Mouse (Mus musculus) central nervous system, embryonic 18 days (tissue): ENCODE results near the gene Siglecg. TPM values are rescaled to one million over a fixed set of nuclear protein-coding genes. Genes with fewer than 3 reads are reported as not detected.

Source experiments
- polyA plus RNA-seq: library from polyadenylated mRNA; depleted of rRNA; stranded (reverse); fragments of >200 nt; gene quantifications from 2 replicates; pipeline ENCODE4 v1.2.3, GENCODE M21; 2012; rRNA removed

Gene Siglecg
- 0.03 and 0.21 TPM in 2 replicates for polyA plus RNA-seq

DNA sequence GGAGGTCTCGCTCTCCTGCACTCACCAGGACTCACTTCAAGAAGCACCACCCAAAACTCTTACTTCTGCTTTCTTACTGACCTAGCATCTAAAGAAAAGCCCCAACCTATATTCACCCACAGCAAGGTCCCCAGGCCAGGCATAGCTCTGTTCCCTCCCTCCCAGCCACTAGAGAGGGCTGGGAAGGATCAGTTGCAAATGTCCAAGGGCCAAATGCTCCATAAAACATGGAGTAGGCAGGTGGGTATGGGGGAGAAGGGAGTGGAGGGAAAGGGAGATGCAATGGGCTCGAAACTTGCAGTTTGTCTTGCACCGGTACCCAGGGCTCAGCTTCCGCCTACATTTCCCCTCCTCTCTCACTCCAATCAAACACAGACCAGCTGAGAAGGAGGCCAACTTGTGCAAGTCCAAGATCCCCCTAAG is at the start of gene Siglecg:
TSS of gene Siglecg (plus strand) at position 74 of the 423 bp plus-strand sequence.

GRCm38 (mm10) chr7:43427406-43427805 is 19.4 kb downstream of the Siglecg start, which contains the start of gene Lim2:
Lim2 (plus strand) TSS chr7:43427670.

DNA sequence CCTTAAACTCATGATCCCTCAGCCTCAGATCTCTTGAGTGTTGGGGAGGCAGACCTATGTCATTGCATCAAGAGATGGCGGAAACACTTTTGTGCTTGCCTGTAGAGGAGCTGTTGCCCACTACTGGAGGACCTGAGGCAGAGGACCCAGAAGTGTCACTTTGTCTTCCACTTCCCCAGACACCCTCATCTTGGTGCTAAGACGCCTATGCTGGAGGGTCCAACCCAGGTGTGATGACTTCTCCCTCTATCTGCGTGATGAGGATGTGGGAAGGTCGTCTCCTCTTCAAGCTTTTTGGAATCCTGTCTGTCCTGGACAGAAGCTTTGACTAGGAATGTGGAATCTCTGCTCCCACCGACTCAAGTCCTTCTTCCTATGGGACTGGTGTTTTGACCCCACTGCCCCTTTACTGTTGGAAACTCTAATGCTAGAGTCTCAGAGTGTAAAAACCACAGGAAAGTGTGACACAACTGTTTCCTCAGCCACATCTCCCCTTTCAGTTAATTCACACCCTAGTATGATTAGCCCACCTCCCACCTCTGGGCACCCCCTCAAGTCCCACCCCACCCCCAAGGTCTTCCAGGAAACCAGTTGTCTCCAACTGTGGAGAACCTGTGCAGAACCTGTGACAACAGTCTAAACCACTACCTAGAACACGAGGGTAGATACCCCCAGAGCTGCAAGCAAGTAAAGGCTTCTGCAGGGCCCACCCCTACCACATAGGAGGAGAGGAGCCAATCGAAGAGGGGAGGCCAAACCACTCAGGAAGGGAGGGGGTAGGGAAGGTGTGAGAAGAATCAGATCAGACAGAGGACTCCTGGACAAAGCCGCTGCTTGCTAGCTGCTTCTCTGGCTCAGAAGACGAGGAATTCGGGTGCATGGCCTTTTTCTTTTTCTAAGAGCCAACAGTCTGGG is 28.6 kb downstream of the Siglecg start, which contains the start of gene Nkg7:
TSS of gene Nkg7 (plus strand) at position 733 of the 915 bp plus-strand sequence.

DNA sequence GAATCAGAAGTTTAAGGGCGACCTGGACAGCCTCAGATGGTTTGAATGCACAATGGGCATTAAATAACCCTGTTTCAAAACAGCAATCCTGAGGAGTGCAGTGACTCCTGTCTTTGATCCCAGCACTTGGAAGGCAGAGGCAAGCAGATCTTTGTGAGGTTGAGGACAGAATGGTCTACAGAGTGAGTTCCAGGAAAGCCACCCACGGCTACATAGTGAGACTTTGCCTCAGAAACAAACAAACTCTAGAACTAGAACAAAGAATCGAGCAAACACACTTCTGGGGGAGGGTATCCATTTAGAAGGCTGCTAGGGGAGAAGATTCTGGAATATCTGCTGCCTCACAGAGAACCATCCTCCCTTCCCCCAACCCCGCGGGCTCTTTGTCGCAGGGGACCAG is 32.5 kb downstream of the Siglecg start, which contains the start of gene Cldnd2:
TSS of gene Cldnd2 (plus strand) at position 301 of the 400 bp plus-strand sequence.

GRCm38 (mm10) chr7:43443917-43444293 is 35.9 kb downstream of the Siglecg start, which contains the start of the genes Etfb and Gm45233:
Etfb (plus strand) TSS chr7:43444083.
Gm45233 (plus strand) TSS chr7:43444128.

DNA sequence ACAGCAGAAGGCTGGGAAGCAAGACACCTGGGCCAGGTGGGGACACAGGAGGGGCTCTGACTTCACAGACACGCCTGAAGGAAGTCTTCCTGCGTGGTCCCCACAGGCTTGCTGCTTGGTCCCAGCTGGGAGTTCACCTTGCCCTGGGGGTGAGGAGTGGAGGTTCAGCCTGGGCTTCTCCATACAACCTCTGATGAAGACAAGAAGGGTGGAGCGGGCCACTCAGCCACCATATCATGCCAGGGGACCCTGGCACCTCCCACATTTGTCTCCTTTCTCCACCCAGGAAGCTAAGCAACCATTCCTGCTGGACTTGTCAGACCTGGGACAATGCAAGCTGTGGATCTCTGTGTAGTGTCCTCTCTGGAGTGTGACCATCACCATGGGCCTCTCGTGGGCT is 54.8 kb downstream of the Siglecg start, which contains the start of gene Vsig10l:
TSS of gene Vsig10l (plus strand) at position 301 of the 400 bp plus-strand sequence.

Other genes with a start within 250 kb of the Siglecg start
- 21.3 and 23.2 TPM in 2 replicates for gene Zfp715, start 94.9 kb upstream of the Siglecg start, polyA plus RNA-seq
- 0.08 and 0.11 TPM in 2 replicates for gene Siglecf, start 56.9 kb upstream of the Siglecg start, polyA plus RNA-seq
- not detected in 2 replicates for gene Lim2, start 19.5 kb downstream of the Siglecg start, polyA plus RNA-seq
- 0.08 TPM in 1 of 2 replicates, not detected in the other for gene Nkg7, start 28.9 kb downstream of the Siglecg start, polyA plus RNA-seq
- gene Cldnd2, start 32.6 kb downstream of the Siglecg start, polyA plus RNA-seq, result not detected in 2 replicates
- 67.2 and 78.6 TPM in 2 replicates for gene Etfb, start 35.9 kb downstream of the Siglecg start, polyA plus RNA-seq
- 1.2 and 1.4 TPM in 2 replicates for gene Gm45233, start 35.9 kb downstream of the Siglecg start, polyA plus RNA-seq
- gene Vsig10l, start 54.9 kb downstream of the Siglecg start, polyA plus RNA-seq, result 7.7 and 9.7 TPM in 2 replicates
- 67.3 and 80.8 TPM in 2 replicates for gene Iglon5, start 81.9 kb downstream of the Siglecg start, polyA plus RNA-seq
- gene 4931406B18Rik, start 97.7 kb downstream of the Siglecg start, polyA plus RNA-seq, result not detected in 2 replicates
- gene Cd33, start 136.2 kb downstream of the Siglecg start, polyA plus RNA-seq, result 0.93 and 1.6 TPM in 2 replicates
- 13.1 and 13.3 TPM in 2 replicates for gene Zfp658, start 154.1 kb downstream of the Siglecg start, polyA plus RNA-seq
- 8.7 and 9.2 TPM in 2 replicates for gene Zfp719, start 171.4 kb downstream of the Siglecg start, polyA plus RNA-seq
- 0.27 and 0.33 TPM in 2 replicates for gene Zfp819, start 199.0 kb downstream of the Siglecg start, polyA plus RNA-seq
- gene Ceacam18, start 226.5 kb downstream of the Siglecg start, polyA plus RNA-seq, result 0.03 and 0.08 TPM in 2 replicates